Mouse (Mus musculus) MEL (cell line): ENCODE measurements around the gene Snrnp35. TPM values are rescaled to one million over a fixed set of nuclear protein-coding genes. Genes with fewer than 3 reads are reported as not detected.

Source experiments
- DNase-seq: peaks from one replicate; pipeline ENCODE4 v3.0.0; 2011; ENCODE audit warnings: low read depth, low spot score
- H3K27ac ChIP-seq: 2 replicates; pipeline ENCODE4 v1.5.1; 2012; ENCODE audit warnings: low read depth, mild to moderate bottlenecking, control low read depth, low read length, moderate library complexity; ENCODE audit not compliant: control insufficient read depth
- H3K27me3 ChIP-seq, 2 experiments: fragments of 150-350 bp in 1 of 2; sonication (generic) in 1 of 2; 2 replicates each; pipeline ENCODE4 v1.6.1; 2012; ENCODE audit warnings: low read length in 2 of 2, mild to moderate bottlenecking in 2 of 2, improper control_type of control experiment in 1 of 2, moderate library complexity in 1 of 2; ENCODE audit not compliant: insufficient read depth in 2 of 2, control insufficient read depth in 1 of 2
- H3K36me3 ChIP-seq, 2 experiments: 2 replicates each; pipeline ENCODE4 v1.6.1; 2012 to 2014; ENCODE audit warnings: low read length in 2 of 2, improper control_type of control experiment in 1 of 2, inconsistent platforms in 1 of 2, mild to moderate bottlenecking in 1 of 2; ENCODE audit not compliant: insufficient read depth in 2 of 2, control insufficient read depth in 1 of 2
- H3K4me1 ChIP-seq, 2 experiments: fragments of 150-350 bp in 1 of 2; sonication (generic) in 1 of 2; 2 replicates each; pipeline ENCODE4 v1.6.1; 2012; ENCODE audit warnings: low read length in 2 of 2, improper control_type of control experiment in 1 of 2, mild to moderate bottlenecking in 1 of 2; ENCODE audit not compliant: insufficient read depth in 2 of 2, control insufficient read depth in 1 of 2
- H3K4me3 ChIP-seq, 2 experiments: fragments of 150-350 bp in 1 of 2; sonication (generic) in 1 of 2; 2 replicates each; pipeline ENCODE4 v1.5.1; 2012; ENCODE audit warnings: low read depth in 2 of 2, low read length in 2 of 2, mild to moderate bottlenecking in 2 of 2, moderate library complexity in 2 of 2, control low read depth in 1 of 2, improper control_type of control experiment in 1 of 2; ENCODE audit not compliant: control insufficient read depth in 1 of 2, insufficient read depth in 1 of 2
- H3K79me2 ChIP-seq: 2 replicates; pipeline ENCODE4 v1.6.1; 2012; ENCODE audit warnings: mild to moderate bottlenecking, low read length, moderate library complexity; ENCODE audit not compliant: control insufficient read depth, poor library complexity, insufficient read depth
- H3K9ac ChIP-seq: 2 replicates; pipeline ENCODE4 v1.6.1; 2012; ENCODE audit warnings: low read depth, mild to moderate bottlenecking, control low read depth, low read length, moderate library complexity; ENCODE audit not compliant: control insufficient read depth, poor library complexity, severe bottlenecking
- H3K9me3 ChIP-seq: fragments of 150-350 bp; sonication (generic); replicated peaks from 2 replicates; pipeline ENCODE4 v1.6.1; 2012; ENCODE audit warnings: mild to moderate bottlenecking, low read length, improper control_type of control experiment, moderate library complexity; ENCODE audit not compliant: insufficient read depth
- EP300 ChIP-seq, 2 experiments: IDR thresholded peaks; 2 replicates each; pipeline ENCODE4 v1.6.1; 2011; ENCODE audit warnings: improper control_type of control experiment in 2 of 2, low read length in 2 of 2, low read depth in 1 of 2, mild to moderate bottlenecking in 1 of 2
- ETS1 ChIP-seq: IDR thresholded peaks from 2 replicates; pipeline ENCODE4 v1.6.1; 2012; ENCODE audit warnings: low read depth, mild to moderate bottlenecking, inconsistent platforms, low read length, improper control_type of control experiment, moderate library complexity
- GABPA ChIP-seq: IDR thresholded peaks from 2 replicates; pipeline ENCODE4 v1.6.1; 2012; ENCODE audit warnings: low read depth, mild to moderate bottlenecking, inconsistent platforms, low read length, improper control_type of control experiment, moderate library complexity
- GATA1 ChIP-seq: IDR thresholded peaks from 2 replicates; pipeline ENCODE4 v1.6.1; 2011; ENCODE audit warnings: low read depth, low read length, improper control_type of control experiment
- KAT2A ChIP-seq: conservative IDR thresholded peaks from 2 replicates; pipeline ENCODE4 v1.6.1; 2012; ENCODE audit warnings: low read depth, low read length, improper control_type of control experiment, inconsistent platforms
- MAFK ChIP-seq: IDR thresholded peaks from 2 replicates; pipeline ENCODE4 v1.6.1; 2011; ENCODE audit warnings: low read depth, mild to moderate bottlenecking, low read length, improper control_type of control experiment, borderline replicate concordance
- MAX ChIP-seq: IDR thresholded peaks from 2 replicates; pipeline ENCODE4 v1.6.1; 2011; ENCODE audit warnings: low read length, improper control_type of control experiment
- MAZ ChIP-seq: IDR thresholded peaks from 2 replicates; pipeline ENCODE4 v1.6.1; 2012; ENCODE audit warnings: low read depth, mild to moderate bottlenecking, inconsistent platforms, low read length, improper control_type of control experiment
- MEF2A ChIP-seq: IDR thresholded peaks from 2 replicates; pipeline ENCODE4 v1.6.1; 2014; ENCODE audit warnings: low read depth, mild to moderate bottlenecking, inconsistent platforms, low read length, improper control_type of control experiment; ENCODE audit not compliant: poor library complexity, insufficient replicate concordance, severe bottlenecking; ENCODE audit errors: extremely low read depth
- MXI1 ChIP-seq: IDR thresholded peaks from 2 replicates; pipeline ENCODE4 v1.6.1; 2011; ENCODE audit warnings: mild to moderate bottlenecking, low read depth, low read length, improper control_type of control experiment
- MYC ChIP-seq: IDR thresholded peaks from 2 replicates; pipeline ENCODE4 v1.6.1; 2011; ENCODE audit warnings: low read depth, mild to moderate bottlenecking, low read length, improper control_type of control experiment, moderate library complexity
- POLR2AphosphoS2 ChIP-seq: IDR thresholded peaks from 2 replicates; pipeline ENCODE4 v1.6.1; 2011; ENCODE audit warnings: low read length, improper control_type of control experiment
- POLR2AphosphoS5 ChIP-seq: IDR thresholded peaks from 2 replicates; pipeline ENCODE4 v1.6.1; 2012; ENCODE audit warnings: low read depth, borderline replicate concordance, mild to moderate bottlenecking, inconsistent platforms, low read length, moderate library complexity, mixed read lengths
- UBTF ChIP-seq: IDR thresholded peaks from 2 replicates; pipeline ENCODE4 v1.6.1; 2012; ENCODE audit warnings: low read depth, mild to moderate bottlenecking, inconsistent platforms, low read length, improper control_type of control experiment, moderate library complexity, borderline replicate concordance; ENCODE audit not compliant: insufficient read depth
- ZKSCAN1 ChIP-seq: IDR thresholded peaks from 2 replicates; pipeline ENCODE4 v1.6.1; 2012; ENCODE audit warnings: low read depth, mild to moderate bottlenecking, inconsistent platforms, low read length, improper control_type of control experiment, moderate library complexity
- polyA plus RNA-seq, 2 experiments: library from polyadenylated mRNA; stranded (reverse) in 1 of 2; unstranded in 1 of 2; fragments of >175 nt in 1 of 2; fragments of >200 nt in 1 of 2; gene quantifications; 2 replicates each; pipeline versions ENCODE4 v1.2.1 to v1.2.4; 2012; ENCODE audit warnings: low replicate concordance in 2 of 2, low read depth in 1 of 2; ENCODE audit not compliant: insufficient read length in 2 of 2, insufficient read depth in 1 of 2, missing spikeins in 1 of 2
- total RNA-seq: library from RNA; depleted of rRNA; stranded (reverse); fragments of 300-350 nt; gene quantifications from 2 replicates; pipeline ENCODE4 v1.2.3, GENCODE M21; 2012

The Snrnp35 gene
- total and polyA plus RNA-seq, 3 experiments: 11.7 to 18.3 TPM; not detected in 1

GRCm38 (mm10) chr5:124495547-124495946 is 12.6 kb downstream of the Snrnp35 start:
- TF ChIP-seq MXI1 (no peak), ETS1 (no peak), UBTF (no peak), KAT2A (no peak), EP300 (IDR thresholded peaks at IDR 0.05; ENCODE audit: low read depth in 1 of 2, low read length in 2 of 2) (no peak), MYC (no peak), MEF2A (no peak), GATA1 (no peak), GABPA (no peak), MAZ (no peak), POLR2AphosphoS2 (no peak), POLR2AphosphoS5 (no peak), MAFK (no peak), ZKSCAN1 (no peak)
- Histone ChIP-seq H3K4me3 (no peak overlapping the region), H3K79me2 (no peaks in the 10 kb centered on the region), H3K27me3 (no peaks in the 10 kb centered on the region), H3K4me1 (peaks cover 0 to under 1% of the 10 kb centered on the region in 2 experiments; a peak in 1 of 4 replicates), H3K9ac (no peak overlapping the region), H3K27ac (no peak overlapping the region), H3K36me3 (no peaks in the 10 kb centered on the region), H3K9me3 (no peaks in the 10 kb centered on the region)
- no peak for DNase-seq

GRCm38 (mm10) chr5:124496614-124497514 is 13.9 kb downstream of the Snrnp35 start:
- Histone ChIP-seq H3K27me3 (no peaks in the 10 kb centered on the region), H3K9ac (no peak overlapping the region), H3K9me3 (no peaks in the 10 kb centered on the region), H3K36me3 (no peaks in the 10 kb centered on the region), H3K4me1 (peaks cover 0 to 4% of the 10 kb centered on the region in 2 experiments; a peak in 1 of 4 replicates), H3K27ac (no peak overlapping the region), H3K4me3 (no peak overlapping the region), H3K79me2 (no peaks in the 10 kb centered on the region)
- TF ChIP-seq GATA1 (no peak), MAX (no peak)
- no peak for DNase-seq
